ENCODE assay signal across 9 mouse cellular contexts in the genomic region with DNA sequence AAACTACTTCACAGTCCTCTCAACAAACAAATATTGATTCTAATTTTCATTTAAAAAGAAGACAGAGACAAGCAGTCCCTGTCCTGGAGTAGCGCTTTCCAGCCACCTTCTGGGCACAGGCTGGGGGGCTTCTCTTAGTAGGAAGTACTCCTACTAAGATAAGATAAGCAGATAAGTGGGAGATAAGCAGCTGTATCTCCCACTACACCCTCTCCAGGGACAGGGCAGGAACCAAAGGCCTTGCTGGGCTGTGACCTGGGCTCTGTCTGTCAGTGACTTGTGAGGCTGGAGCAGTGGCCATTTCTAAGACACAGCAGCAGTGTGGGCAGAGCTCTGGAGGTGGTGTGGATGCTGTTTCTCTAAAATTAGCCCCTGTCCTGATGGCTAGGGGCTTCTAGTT. TPM values are rescaled to one million over a fixed set of nuclear protein-coding genes. Genes with fewer than 3 reads are reported as not detected.
A peak's percentile ranks its signal among the peaks of the same experiment; 100 is the strongest.
DNase-seq lines count a peak whose midpoint lies in the region; ATAC-seq and TF ChIP-seq lines count a peak whose summit lies in the region.
"Had no signal": no experiment of that assay in that cellular context is flagged by ENCODE, and none has a peak within 500 bp of the region (broad histone marks: within the 10 kb centered on the region; RNA-seq: fewer than 3 reads in every experiment).

No protein-coding gene starts in this region.

- no peaks in the 10 kb centered on the region for H3K9me3 ChIP-seq in hindbrain, embryonic 11.5 days (ENCODE audit: control insufficient read depth, low read length)
- H3K9me3 ChIP-seq in hindbrain, embryonic 13.5 days: no peaks in the 10 kb centered on the region
- no peaks in the 10 kb centered on the region for H3K9me3 ChIP-seq in lung, postnatal 0 days (ENCODE audit: low read length)
- H3K9me3 ChIP-seq in liver, postnatal 0 days (ENCODE audit: low read length): no peaks in the 10 kb centered on the region
- H3K9me3 ChIP-seq: neural tube, embryonic 12.5 days had no signal

- no peak overlapping the region for H3K4me2 ChIP-seq in hindbrain, embryonic 11.5 days (replicated peaks; ENCODE audit: low read depth, low read length)
- no peak overlapping the region for H3K4me2 ChIP-seq in hindbrain, embryonic 13.5 days
- no peak overlapping the region for H3K4me2 ChIP-seq in lung, postnatal 0 days (replicated peaks; ENCODE audit: low read depth, low read length)
- no peak overlapping the region for H3K4me2 ChIP-seq in liver, postnatal 0 days (ENCODE audit: low read depth, low read length)
- H3K4me2 ChIP-seq: neural tube, embryonic 12.5 days had no signal

- ATAC-seq in hindbrain, embryonic 11.5 days (ENCODE audit: low FRiP score): no peak
- no peak for ATAC-seq in hindbrain, embryonic 13.5 days (ENCODE audit: low FRiP score)
- no peak for ATAC-seq in lung, postnatal 0 days
- no peak for ATAC-seq in liver, postnatal 0 days

- DNase-seq in hindbrain, embryonic 11.5 days (ENCODE audit: low spot score): no peak
- DNase-seq in lung, postnatal 0 days (ENCODE audit: low spot score): peak; percentile 7
- DNase-seq in lung, postnatal 36 days: no peak
- peak; percentile 30 for DNase-seq in liver
- DNase-seq in liver, postnatal 0 days: no peak
- no peak for DNase-seq in thymus, postnatal 4 days
- DNase-seq: right cerebral cortex, postnatal 14 days had no signal

- no peak for TF ChIP-seq EP300 in lung, postnatal 0 days (IDR thresholded peaks at IDR 0.05)
- no peak for TF ChIP-seq EP300 in liver, postnatal 0 days (IDR thresholded peaks at IDR 0.05; ENCODE audit: low read depth)

- H3K36me3 ChIP-seq in hindbrain, embryonic 11.5 days (ENCODE audit: control insufficient read depth, insufficient read depth, low read length): no peaks in the 10 kb centered on the region
- H3K36me3 ChIP-seq in hindbrain, embryonic 13.5 days: no peaks in the 10 kb centered on the region
- H3K36me3 ChIP-seq in lung, postnatal 0 days (ENCODE audit: insufficient read depth, low read length): no peaks in the 10 kb centered on the region
- no peaks in the 10 kb centered on the region for H3K36me3 ChIP-seq in liver, postnatal 0 days (replicated peaks; ENCODE audit: insufficient read depth, low read length)
- H3K36me3 ChIP-seq: neural tube, embryonic 12.5 days had no signal

- peak overlapping the region; percentile 30; the same call in 1 of the 2 replicates for H3K27ac ChIP-seq in hindbrain, embryonic 11.5 days (ENCODE audit: low read depth, low read length)
- H3K27ac ChIP-seq in hindbrain, embryonic 13.5 days: no peak overlapping the region
- H3K27ac ChIP-seq in lung, postnatal 0 days (ENCODE audit: low read length): peak overlapping the region; percentile 75
- H3K27ac ChIP-seq in liver, postnatal 0 days (ENCODE audit: low read depth): peak overlapping the region; percentile 19; the same call in 1 of the 2 replicates
- H3K27ac ChIP-seq: neural tube, embryonic 12.5 days had no signal

- H3K4me1 ChIP-seq in hindbrain, embryonic 11.5 days (replicated peaks; ENCODE audit: control insufficient read depth, insufficient read depth, low read length): no peaks in the 10 kb centered on the region
- peaks cover 35% of the 10 kb centered on the region for H3K4me1 ChIP-seq in hindbrain, embryonic 13.5 days (replicated peaks)
- peaks cover 13% of the 10 kb centered on the region for H3K4me1 ChIP-seq in lung, postnatal 0 days (ENCODE audit: insufficient read depth, low read depth, low read length)
- H3K4me1 ChIP-seq in liver, postnatal 0 days (ENCODE audit: insufficient read depth): peaks cover 33% of the 10 kb centered on the region

- no peaks in the 10 kb centered on the region for H3K27me3 ChIP-seq in hindbrain, embryonic 11.5 days (ENCODE audit: control insufficient read depth, insufficient read depth, low read length)
- no peaks in the 10 kb centered on the region for H3K27me3 ChIP-seq in hindbrain, embryonic 13.5 days
- H3K27me3 ChIP-seq in lung, postnatal 0 days (replicated peaks; ENCODE audit: insufficient read depth, low read length): no peaks in the 10 kb centered on the region
- H3K27me3 ChIP-seq in liver, postnatal 0 days (ENCODE audit: insufficient read depth, low read length): no peaks in the 10 kb centered on the region
- H3K27me3 ChIP-seq: neural tube, embryonic 12.5 days had no signal

- no peak overlapping the region for H3K9ac ChIP-seq in hindbrain, embryonic 11.5 days (ENCODE audit: low read depth, low read length)
- no peak overlapping the region for H3K9ac ChIP-seq in hindbrain, embryonic 13.5 days
- H3K9ac ChIP-seq in lung, postnatal 0 days (replicated peaks; ENCODE audit: low read depth): 0 out of 2 replicates have a peak overlapping the region, but pooled peaks have one; percentile 1
- 0 out of 2 replicates have a peak overlapping the region, but pooled peaks have one; percentile 31 for H3K9ac ChIP-seq in liver, postnatal 0 days (replicated peaks)
- H3K9ac ChIP-seq: neural tube, embryonic 12.5 days had no signal

- no peak for TF ChIP-seq CTCF in lung, postnatal 0 days (IDR thresholded peaks at IDR 0.05)
- no peak for TF ChIP-seq CTCF in liver, postnatal 0 days (IDR thresholded peaks at IDR 0.05; ENCODE audit: low read depth)

- no peak overlapping the region for H3K4me3 ChIP-seq in hindbrain, embryonic 11.5 days (ENCODE audit: low read depth, low read length)
- H3K4me3 ChIP-seq in hindbrain, embryonic 13.5 days: no peak overlapping the region
- H3K4me3 ChIP-seq in lung, postnatal 0 days (ENCODE audit: low read depth, low read length): no peak overlapping the region
- no peak overlapping the region for H3K4me3 ChIP-seq in liver, postnatal 0 days (ENCODE audit: low read depth, low read length)
- H3K4me3 ChIP-seq: neural tube, embryonic 12.5 days had no signal

- WGBS in hindbrain, embryonic 11.5 days: 83% methylated on average over 1 of the region's 1 CpGs
- WGBS in hindbrain, embryonic 13.5 days: 79% methylated on average over 1 of the region's 1 CpGs
- WGBS in lung, postnatal 0 days: 54% methylated on average over 1 of the region's 1 CpGs
- 65% methylated on average over 1 of the region's 1 CpGs for WGBS in liver, postnatal 0 days (ENCODE audit: insufficient replicate concordance)

RNA-seq across cellular contexts. Expression of gene Egfl7, which starts 4.4 kb away (rescaled TPM):
- polyA plus RNA-seq in hindbrain, embryonic 11.5 days (2014; fragmentation: Nextera tagmentation; extraction: Ambion mirVana): 62.7 and 65.2 TPM in 2 replicates
- polyA plus RNA-seq in hindbrain, embryonic 13.5 days (2015; fragmentation: Nextera tagmentation; extraction: Ambion mirVana): 72.2 and 78.9 TPM in 2 replicates
- 412 and 467 TPM in 2 replicates for polyA plus RNA-seq in lung, postnatal 0 days (2015; fragmentation: Nextera tagmentation; extraction: Ambion mirVana)
- polyA plus RNA-seq in liver, postnatal 0 days (2015; fragmentation: Nextera tagmentation; extraction: Ambion mirVana): 49.6 and 53.0 TPM in 2 replicates

RNA-seq across cellular contexts. Expression of gene Gm20532, which starts 11.1 kb away (rescaled TPM):
- not detected in 2 replicates for polyA plus RNA-seq in hindbrain, embryonic 11.5 days (2014; fragmentation: Nextera tagmentation; extraction: Ambion mirVana)
- not detected in 2 replicates for polyA plus RNA-seq in hindbrain, embryonic 13.5 days (2015; fragmentation: Nextera tagmentation; extraction: Ambion mirVana)
- not detected in 2 replicates for polyA plus RNA-seq in lung, postnatal 0 days (2015; fragmentation: Nextera tagmentation; extraction: Ambion mirVana)
- polyA plus RNA-seq in liver, postnatal 0 days (2015; fragmentation: Nextera tagmentation; extraction: Ambion mirVana): not detected in 2 replicates
- polyA plus RNA-seq: neural tube, embryonic 12.5 days had no signal

RNA-seq across cellular contexts. Expression of gene Agpat2, which starts 28.8 kb away (rescaled TPM):
- 7.3 and 7.5 TPM in 2 replicates for polyA plus RNA-seq in hindbrain, embryonic 11.5 days (2014; fragmentation: Nextera tagmentation; extraction: Ambion mirVana)
- polyA plus RNA-seq in hindbrain, embryonic 13.5 days (2015; fragmentation: Nextera tagmentation; extraction: Ambion mirVana): 6.8 and 7.0 TPM in 2 replicates
- 59.5 and 72.8 TPM in 2 replicates for polyA plus RNA-seq in lung, postnatal 0 days (2015; fragmentation: Nextera tagmentation; extraction: Ambion mirVana)
- polyA plus RNA-seq in liver, postnatal 0 days (2015; fragmentation: Nextera tagmentation; extraction: Ambion mirVana): 215 and 221 TPM in 2 replicates

RNA-seq across cellular contexts. Expression of gene Fam69b, which starts 52.9 kb away (rescaled TPM):
- polyA plus RNA-seq in hindbrain, embryonic 11.5 days (2014; fragmentation: Nextera tagmentation; extraction: Ambion mirVana): 38.4 and 45.5 TPM in 2 replicates
- polyA plus RNA-seq in hindbrain, embryonic 13.5 days (2015; fragmentation: Nextera tagmentation; extraction: Ambion mirVana): 109 and 117 TPM in 2 replicates
- 6.2 and 8.2 TPM in 2 replicates for polyA plus RNA-seq in lung, postnatal 0 days (2015; fragmentation: Nextera tagmentation; extraction: Ambion mirVana)
- polyA plus RNA-seq in liver, postnatal 0 days (2015; fragmentation: Nextera tagmentation; extraction: Ambion mirVana): 0.48 and 0.56 TPM in 2 replicates

RNA-seq across cellular contexts. Expression of gene Notch1, which starts 58.9 kb away (rescaled TPM):
- polyA plus RNA-seq in hindbrain, embryonic 11.5 days (2014; fragmentation: Nextera tagmentation; extraction: Ambion mirVana): 48.9 and 66.8 TPM in 2 replicates
- 17.5 and 19.2 TPM in 2 replicates for polyA plus RNA-seq in hindbrain, embryonic 13.5 days (2015; fragmentation: Nextera tagmentation; extraction: Ambion mirVana)
- 11.8 and 14.7 TPM in 2 replicates for polyA plus RNA-seq in lung, postnatal 0 days (2015; fragmentation: Nextera tagmentation; extraction: Ambion mirVana)
- polyA plus RNA-seq in liver, postnatal 0 days (2015; fragmentation: Nextera tagmentation; extraction: Ambion mirVana): 2.0 and 2.1 TPM in 2 replicates

Comparison
In these comparisons a context has a peak if more than half of its experiments do, and no peak if none do; other contexts are left out.
1. DNase-seq: peak in lung, postnatal 0 days (single experiment) and liver (single experiment); none in hindbrain, embryonic 11.5 days (single experiment), lung, postnatal 36 days (single experiment), liver, postnatal 0 days (single experiment) and thymus, postnatal 4 days (single experiment).
2. H3K9ac ChIP-seq: peak in lung, postnatal 0 days (single experiment) and liver, postnatal 0 days (single experiment); none in hindbrain, embryonic 11.5 days (single experiment) and hindbrain, embryonic 13.5 days (single experiment).